Mouse (Mus musculus): ENCODE results near the gene Fam53b.

GRCm38 (mm10) chr7:132853361-132853760 is 39.7 kb upstream of the Fam53b start:
- TF ChIP-seq CTCF (IDR thresholded peaks at IDR 0.05; ENCODE audit: low read depth) = no peak
- TF ChIP-seq EP300 (IDR thresholded peaks at IDR 0.05; ENCODE audit: low read depth) = no peak

All from liver, embryonic 14.5 days (tissue).